ENCODE assay signal across 19 mouse cellular contexts in genomic region chr13:103422997-103423396, GRCm38 (mm10).
DNase-seq lines count a peak whose midpoint lies in the region; ATAC-seq and TF ChIP-seq lines count a peak whose summit lies in the region.
"Had no signal": no experiment of that assay in that cellular context is flagged by ENCODE, and none has a peak within 500 bp of the region (broad histone marks: within the 10 kb centered on the region; RNA-seq: fewer than 3 reads in every experiment).

No protein-coding gene starts in this region.

- H3K9ac ChIP-seq in embryonic facial prominence, embryonic 14.5 days (ENCODE audit: low read depth, low read length), result no peak overlapping the region
- H3K9ac ChIP-seq in heart, adult 2 months (ENCODE audit: low read depth, low read length), result no peak overlapping the region
- no peak overlapping the region for H3K9ac ChIP-seq in embryonic facial prominence, embryonic 15.5 days
- H3K9ac ChIP-seq in forebrain, embryonic 13.5 days, result no peak overlapping the region

- intact Hi-C loops in heart, adult 2 months (cut with DNase I), result no loop called here

- TF ChIP-seq EP300 in heart, adult 2 months (IDR thresholded peaks at IDR 0.05; ENCODE audit: insufficient read depth, low read depth, low read length), result no peak

- no peaks in the 10 kb centered on the region for H3K4me1 ChIP-seq in embryonic facial prominence, embryonic 14.5 days (ENCODE audit: control insufficient read depth, insufficient read depth, low read length)
- H3K4me1 ChIP-seq in embryonic facial prominence, embryonic 10.5 days, result no peaks in the 10 kb centered on the region
- peaks cover 1% of the 10 kb centered on the region; the same call in 1 of the 2 replicates for H3K4me1 ChIP-seq in heart, adult 2 months (ENCODE audit: control insufficient read depth, insufficient read depth, low read length)
- peaks cover 5% of the 10 kb centered on the region; the same call in 1 of the 2 replicates for H3K4me1 ChIP-seq in embryonic facial prominence, embryonic 15.5 days
- no peaks in the 10 kb centered on the region for H3K4me1 ChIP-seq in forebrain, embryonic 13.5 days

- no peak overlapping the region for H3K4me3 ChIP-seq in embryonic facial prominence, embryonic 14.5 days (ENCODE audit: low read depth, low read length)
- H3K4me3 ChIP-seq in embryonic facial prominence, embryonic 10.5 days, result no peak overlapping the region
- no peak overlapping the region for H3K4me3 ChIP-seq in heart, adult 2 months
- H3K4me3 ChIP-seq in embryonic facial prominence, embryonic 15.5 days (replicated peaks), result no peak overlapping the region
- no peak overlapping the region for H3K4me3 ChIP-seq in forebrain, embryonic 13.5 days

- peak; percentile 41 for DNase-seq in embryonic facial prominence, embryonic 14.5 days (ENCODE audit: low spot score)
- no peak for DNase-seq in embryonic facial prominence, embryonic 10.5 days (ENCODE audit: low spot score)
- DNase-seq in heart, adult 11 months, result peak; percentile 54
- no peak for DNase-seq in heart, adult 2 months
- DNase-seq: adrenal gland, adult 2 months; adrenal gland, adult 8-10 months; adrenal gland, postnatal 25 days; adrenal gland, postnatal 36 days; B cell, adult 2 months; cerebellum, adult 11 months; cerebellum, adult 11-12 months; cerebellum, adult 18-20 months had no signal

- no peaks in the 10 kb centered on the region for H3K27me3 ChIP-seq in embryonic facial prominence, embryonic 14.5 days (replicated peaks; ENCODE audit: control insufficient read depth, insufficient read depth, low read length)
- H3K27me3 ChIP-seq in embryonic facial prominence, embryonic 10.5 days (replicated peaks; ENCODE audit: low read depth, poor library complexity, severe bottlenecking), result no peaks in the 10 kb centered on the region
- no peaks in the 10 kb centered on the region for H3K27me3 ChIP-seq in heart, adult 2 months (ENCODE audit: control insufficient read depth, insufficient read depth, low read length)
- H3K27me3 ChIP-seq in embryonic facial prominence, embryonic 15.5 days, result no peaks in the 10 kb centered on the region
- H3K27me3 ChIP-seq in forebrain, embryonic 13.5 days, result no peaks in the 10 kb centered on the region
- H3K27me3 ChIP-seq: CH12.LX had no signal

- no peak for TF ChIP-seq CTCF in heart, adult 2 months (IDR thresholded peaks at IDR 0.05)

- H3K4me2 ChIP-seq in embryonic facial prominence, embryonic 14.5 days (ENCODE audit: low read depth, low read length), result no peak overlapping the region
- no peak overlapping the region for H3K4me2 ChIP-seq in embryonic facial prominence, embryonic 15.5 days (replicated peaks)
- no peak overlapping the region for H3K4me2 ChIP-seq in forebrain, embryonic 13.5 days

- no peaks in the 10 kb centered on the region for H3K36me3 ChIP-seq in embryonic facial prominence, embryonic 14.5 days (ENCODE audit: control insufficient read depth, insufficient read depth, low read length)
- H3K36me3 ChIP-seq in embryonic facial prominence, embryonic 10.5 days (replicated peaks), result no peaks in the 10 kb centered on the region
- no peaks in the 10 kb centered on the region for H3K36me3 ChIP-seq in heart, adult 2 months (ENCODE audit: control insufficient read depth, insufficient read depth, low read length)
- H3K36me3 ChIP-seq in embryonic facial prominence, embryonic 15.5 days, result no peaks in the 10 kb centered on the region
- no peaks in the 10 kb centered on the region for H3K36me3 ChIP-seq in forebrain, embryonic 13.5 days (ENCODE audit: poor library complexity, severe bottlenecking)
- H3K36me3 ChIP-seq: G1E had no signal

- ATAC-seq in embryonic facial prominence, embryonic 14.5 days (ENCODE audit: low read depth), result peak; percentile 55; the same call in 1 of the 2 replicates
- peak; percentile 57 for ATAC-seq in embryonic facial prominence, embryonic 15.5 days (ENCODE audit: insufficient number of reproducible peaks, low FRiP score, low TSS enrichment, low read depth)
- ATAC-seq in forebrain, embryonic 13.5 days, result no peak
- ATAC-seq: activated CD4-positive, CD25-positive, alpha-beta regulatory T cell, adult 4 months; CD4-positive, CD25-positive, alpha-beta regulatory T cell, adult 4 months; Patski had no signal

- H3K9me3 ChIP-seq in embryonic facial prominence, embryonic 14.5 days (ENCODE audit: control insufficient read depth, low read length), result no peaks in the 10 kb centered on the region
- H3K9me3 ChIP-seq in embryonic facial prominence, embryonic 10.5 days, result no peaks in the 10 kb centered on the region
- no peaks in the 10 kb centered on the region for H3K9me3 ChIP-seq in embryonic facial prominence, embryonic 15.5 days (replicated peaks)
- no peaks in the 10 kb centered on the region for H3K9me3 ChIP-seq in forebrain, embryonic 13.5 days (replicated peaks)
- H3K9me3 ChIP-seq: G1E had no signal

- no peak for TF ChIP-seq POLR2A in heart, adult 2 months (IDR thresholded peaks at IDR 0.05; ENCODE audit: insufficient read depth, low read depth, low read length)

- WGBS in embryonic facial prominence, embryonic 14.5 days, result 62% methylated on average over 8 of the region's 8 CpGs
- 91% methylated on average over 8 of the region's 8 CpGs for WGBS in embryonic facial prominence, embryonic 10.5 days
- WGBS in heart, adult 2 months, result 85% methylated on average over 8 of the region's 8 CpGs
- WGBS in embryonic facial prominence, embryonic 15.5 days, result 74% methylated on average over 8 of the region's 8 CpGs
- 93% methylated on average over 8 of the region's 8 CpGs for WGBS in forebrain, embryonic 13.5 days

- no peak overlapping the region for H3K27ac ChIP-seq in embryonic facial prominence, embryonic 14.5 days (replicated peaks; ENCODE audit: low read depth, low read length)
- no peak overlapping the region for H3K27ac ChIP-seq in embryonic facial prominence, embryonic 10.5 days (replicated peaks)
- H3K27ac ChIP-seq in heart, adult 2 months, result no peak overlapping the region
- no peak overlapping the region for H3K27ac ChIP-seq in embryonic facial prominence, embryonic 15.5 days (replicated peaks)
- no peak overlapping the region for H3K27ac ChIP-seq in forebrain, embryonic 13.5 days

- no peaks in the 10 kb centered on the region for H3K79me2 ChIP-seq in heart, adult 2 months (replicated peaks; ENCODE audit: control insufficient read depth, insufficient read depth, low read length)

Comparison
In these comparisons a context has a peak if more than half of its experiments do, and no peak if none do; other contexts are left out.
1. DNase-seq: peak in embryonic facial prominence, embryonic 14.5 days (single experiment) and heart, adult 11 months (single experiment); none in embryonic facial prominence, embryonic 10.5 days (single experiment) and heart, adult 2 months (0 of 2).